Mouse (Mus musculus) R1 (cell line): ENCODE data around the gene Klhl29.
"Not testable (repeated sequence)": the region's sequence is repeated elsewhere in the genome, so short reads cannot be mapped to it uniquely, and the experiment has no call there.

Experiments
- DNase-seq: peaks from one replicate; pipeline ENCODE4 v3.0.0-alpha.2; 2018; ENCODE audit warnings: low read depth, low spot score

Klhl29 gene

DNA sequence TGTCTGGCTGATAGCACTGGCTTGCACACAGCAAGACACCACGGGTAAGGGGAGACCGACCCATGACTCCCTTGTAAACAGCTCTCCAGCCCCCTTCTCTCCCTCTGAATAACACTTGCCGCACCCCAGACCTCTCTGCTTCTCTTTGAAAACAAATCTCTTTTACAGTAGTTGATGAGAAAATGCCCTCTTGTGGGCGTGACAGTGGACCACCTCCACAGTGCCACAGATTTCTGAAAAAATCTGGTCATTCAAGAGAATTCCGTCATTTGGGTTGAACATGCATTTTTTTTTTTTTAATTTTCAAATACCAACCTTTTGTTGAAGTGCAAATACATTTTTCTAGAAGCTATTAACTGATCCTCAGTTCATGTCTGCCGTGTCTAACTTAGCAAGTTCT lies 17.0 kb downstream of the Klhl29 start:
- DNase-seq = no peak

- no peak for DNase-seq
Measured at GRCm38 (mm10) chr12:5353416-5353815, 22.1 kb downstream of the Klhl29 start.

- no peak for DNase-seq
Measured at GRCm38 (mm10) chr12:5352771-5353170, 22.7 kb downstream of the Klhl29 start.

DNA sequence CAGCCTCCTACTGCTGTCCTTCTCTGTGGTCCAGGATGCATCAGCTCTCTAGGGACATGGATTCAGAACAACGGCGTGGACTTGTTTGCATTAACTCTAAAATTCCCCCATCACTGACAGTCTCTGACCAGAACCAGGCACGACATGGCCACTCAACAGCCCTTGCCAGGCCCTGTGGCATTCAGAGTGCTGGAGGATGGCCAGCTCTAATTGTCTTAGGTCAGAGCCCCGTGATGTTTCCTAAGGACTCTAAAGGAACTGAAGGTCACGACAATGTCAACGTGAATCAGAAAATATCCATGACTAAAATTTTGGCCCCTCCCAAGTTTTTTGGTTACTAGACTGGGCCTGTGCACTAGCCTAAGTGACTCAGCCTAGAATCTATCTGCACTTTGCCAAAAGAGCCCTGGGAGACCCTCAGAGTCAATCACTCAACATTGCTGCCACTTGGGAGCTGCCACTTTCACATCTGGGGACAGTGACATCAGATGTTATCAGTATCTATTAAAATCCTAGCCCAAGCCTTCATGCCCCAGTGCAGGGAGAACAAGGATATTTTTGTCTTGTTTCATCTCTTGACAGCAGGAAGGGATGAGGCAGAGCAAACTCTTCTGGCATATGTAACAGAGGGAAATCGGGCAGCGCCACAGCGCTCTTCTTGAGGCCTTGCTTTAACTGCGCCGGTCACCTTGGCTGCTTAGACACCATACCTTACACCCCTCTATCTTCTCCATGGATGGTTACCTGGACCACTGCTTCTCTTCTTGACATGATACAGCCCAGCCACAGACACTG lies 24.8 kb downstream of the Klhl29 start:
- no peak for DNase-seq

DNA sequence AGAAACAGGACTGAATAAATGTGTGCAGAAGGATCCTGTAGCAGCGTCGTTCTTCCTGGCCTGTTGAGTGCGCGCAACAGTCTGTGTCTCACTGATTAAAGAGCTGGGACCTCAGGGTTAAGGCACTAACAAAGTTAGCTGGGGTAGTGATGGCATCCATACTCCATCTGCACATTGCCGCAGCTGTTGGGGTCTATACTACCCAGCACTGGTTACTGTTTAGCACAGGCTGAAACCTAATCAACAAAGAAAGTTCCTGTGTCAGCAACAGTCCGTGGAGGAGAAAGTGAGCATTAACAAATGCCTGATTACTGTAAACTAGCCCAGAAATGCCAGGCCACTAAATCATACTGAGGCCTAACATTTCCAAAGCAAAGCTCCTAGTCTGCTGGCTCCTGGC lies 30.4 kb downstream of the Klhl29 start:
- no peak for DNase-seq

GRCm38 (mm10) chr12:5344457-5344856 lies 31.0 kb downstream of the Klhl29 start:
- DNase-seq = not testable (repeated sequence)

DNA sequence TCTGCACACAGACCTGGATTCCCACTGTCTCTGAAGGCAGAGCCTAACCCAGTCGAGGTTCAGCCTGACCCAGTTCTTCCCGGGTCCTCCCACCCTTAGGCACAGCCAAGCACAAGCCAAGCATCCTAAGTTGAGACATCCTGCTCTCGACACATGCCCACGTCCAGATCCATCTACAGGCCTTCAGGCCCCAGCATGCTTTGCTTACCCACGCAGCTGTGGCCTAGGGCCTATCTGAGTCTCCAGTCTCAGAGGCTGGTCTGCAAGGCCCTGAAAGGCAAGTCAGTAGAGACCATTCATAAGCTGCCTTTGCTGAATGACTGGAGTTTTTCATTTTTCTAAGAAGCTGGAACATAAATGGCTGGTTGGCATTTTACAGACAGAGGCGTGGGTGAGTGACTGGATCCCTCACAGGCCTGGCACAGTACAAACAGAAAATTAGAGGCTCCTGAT lies 35.3 kb downstream of the Klhl29 start:
- no peak for DNase-seq

- DNase-seq = no peak
Measured at GRCm38 (mm10) chr12:5336927-5337712, 38.4 kb downstream of the Klhl29 start.

- DNase-seq = no peak
Measured at GRCm38 (mm10) chr12:5336331-5336730, 39.2 kb downstream of the Klhl29 start.

- no peak for DNase-seq
Measured at GRCm38 (mm10) chr12:5334956-5335355, 40.5 kb downstream of the Klhl29 start.

GRCm38 (mm10) chr12:5334175-5334574 lies 41.3 kb downstream of the Klhl29 start:
- no peak for DNase-seq

GRCm38 (mm10) chr12:5331810-5332484 lies 43.5 kb downstream of the Klhl29 start:
- no peak for DNase-seq

- no peak for DNase-seq
Measured at GRCm38 (mm10) chr12:5330496-5331070, 44.9 kb downstream of the Klhl29 start.

GRCm38 (mm10) chr12:5322444-5323087 lies 52.9 kb downstream of the Klhl29 start:
- DNase-seq = no peak

DNA sequence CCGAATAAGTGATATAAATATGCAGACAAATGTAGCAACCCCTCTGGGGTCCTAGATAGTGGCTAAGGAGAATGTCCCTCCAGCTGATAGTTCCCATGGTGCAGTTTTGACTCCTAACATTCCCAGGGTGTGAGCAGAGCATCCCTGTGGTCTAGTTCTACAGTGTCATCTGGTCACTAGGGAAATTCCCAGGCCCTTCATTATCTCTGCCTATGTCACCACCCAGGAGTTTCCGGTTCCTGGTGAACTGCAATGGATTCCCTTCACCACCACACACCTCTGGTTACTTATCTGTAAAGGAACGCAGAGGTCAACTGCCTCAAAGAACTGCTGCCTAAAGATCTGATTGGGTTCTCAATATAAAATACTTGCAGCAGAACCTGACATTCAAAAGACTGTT lies 54.5 kb downstream of the Klhl29 start:
- DNase-seq = no peak

GRCm38 (mm10) chr12:5319359-5319973 lies 56.0 kb downstream of the Klhl29 start:
- DNase-seq = no peak

- DNase-seq = no peak
Measured at GRCm38 (mm10) chr12:5316029-5316567, 59.4 kb downstream of the Klhl29 start.

DNA sequence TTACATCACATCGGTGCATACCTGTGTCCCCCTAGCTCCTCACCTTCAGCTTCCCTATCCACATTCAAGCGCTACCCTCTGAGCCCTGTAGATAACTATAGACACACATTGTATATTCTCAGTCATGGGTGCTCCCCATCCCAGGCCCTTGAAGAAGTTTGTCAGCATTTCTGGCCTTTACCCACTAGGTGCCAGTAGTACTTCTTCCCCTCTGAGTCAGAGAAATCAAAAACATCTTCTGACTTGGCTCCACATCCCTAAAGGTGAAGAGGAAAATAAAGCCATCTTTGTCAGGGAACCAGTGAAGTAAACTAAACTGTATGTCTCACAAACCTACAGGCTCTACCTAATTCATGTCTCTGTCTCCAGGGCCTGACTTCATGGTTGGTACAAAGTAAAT lies 67.6 kb downstream of the Klhl29 start:
- no peak for DNase-seq

GRCm38 (mm10) chr12:5305466-5305865 lies 70.0 kb downstream of the Klhl29 start:
- DNase-seq = no peak

GRCm38 (mm10) chr12:5303912-5304311 lies 71.6 kb downstream of the Klhl29 start:
- DNase-seq = no peak

DNA sequence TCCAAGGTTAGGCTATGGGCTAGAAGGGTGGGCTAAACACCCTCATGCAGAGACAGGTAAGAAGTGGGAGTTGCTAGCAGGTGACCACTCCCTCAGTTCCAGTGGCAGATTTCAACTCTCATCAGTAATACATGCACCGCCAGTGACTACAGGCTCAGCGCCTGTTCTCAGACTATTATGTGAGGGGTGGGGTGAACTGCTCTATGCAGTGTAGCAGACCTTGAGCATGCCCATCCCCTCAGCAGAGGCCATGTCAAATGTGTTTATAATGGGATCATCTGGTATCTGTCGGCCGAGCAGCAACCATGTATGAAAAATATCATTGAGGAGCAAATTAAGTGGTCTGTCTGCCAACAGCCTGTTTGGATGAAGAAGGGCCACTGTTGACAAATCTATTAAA lies 72.4 kb downstream of the Klhl29 start:
- no peak for DNase-seq
